28 mouse cellular contexts compared by ENCODE assay signal in the genomic region with DNA sequence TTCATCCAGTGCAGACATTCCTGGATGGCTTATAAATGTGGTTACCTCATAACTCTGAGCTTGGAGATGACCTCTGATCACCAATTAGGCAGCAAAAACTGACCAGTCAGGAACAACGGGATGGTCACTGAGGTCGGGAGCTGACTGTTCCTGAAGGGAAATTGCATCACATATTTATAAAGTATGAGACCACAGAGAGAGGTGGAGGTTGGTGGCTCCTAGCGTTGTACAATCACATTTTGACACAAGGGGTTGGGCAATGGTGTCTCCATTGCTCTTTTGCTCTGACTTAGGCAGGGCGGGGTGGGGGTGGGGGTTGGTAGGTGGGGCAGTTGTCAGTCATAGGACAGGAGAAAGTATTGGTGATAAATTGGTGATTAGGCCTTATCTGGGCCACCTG. TPM values are rescaled to one million over a fixed set of nuclear protein-coding genes. Genes with fewer than 3 reads are reported as not detected.
A peak's percentile ranks its signal among the peaks of the same experiment; 100 is the strongest.
DNase-seq lines count a peak whose midpoint lies in the region; ATAC-seq and TF ChIP-seq lines count a peak whose summit lies in the region.
"Had no signal": no experiment of that assay in that cellular context is flagged by ENCODE, and none has a peak within 500 bp of the region (broad histone marks: within the 10 kb centered on the region; RNA-seq: fewer than 3 reads in every experiment).

No protein-coding gene starts in this region.

- no peak overlapping the region for H3K9ac ChIP-seq in intestine, postnatal 0 days (ENCODE audit: low read depth, low read length)
- no peak overlapping the region for H3K9ac ChIP-seq in intestine, embryonic 16.5 days (ENCODE audit: low read depth, low read length)
- H3K9ac ChIP-seq: hindbrain, embryonic 14.5 days; liver, embryonic 13.5 days; neural tube, embryonic 15.5 days; stomach, embryonic 15.5 days had no signal

- no peaks in the 10 kb centered on the region for H3K27me3 ChIP-seq in intestine, postnatal 0 days (replicated peaks; ENCODE audit: control insufficient read depth, insufficient read depth, low read length)
- H3K27me3 ChIP-seq in intestine, embryonic 16.5 days (replicated peaks; ENCODE audit: control insufficient read depth, insufficient read depth, low read length), result no peaks in the 10 kb centered on the region
- no peaks in the 10 kb centered on the region for H3K27me3 ChIP-seq in spleen, adult 2 months (ENCODE audit: control insufficient read depth, insufficient read depth, low read length)
- H3K27me3 ChIP-seq in small intestine, adult 2 months (ENCODE audit: control insufficient read depth, insufficient read depth, low read length), result no peaks in the 10 kb centered on the region
- H3K27me3 ChIP-seq: liver, embryonic 13.5 days; neural tube, embryonic 15.5 days; stomach, embryonic 15.5 days had no signal

- peak; percentile 7; the same call in 1 of the 2 replicates for ATAC-seq in intestine, postnatal 0 days
- no peak for ATAC-seq in intestine, embryonic 16.5 days
- no peak for ATAC-seq in megakaryocyte-erythroid progenitor cell, adult 5-6 weeks (replicated peaks; ENCODE audit: low FRiP score, low TSS enrichment, poor library complexity, severe bottlenecking)
- ATAC-seq: forebrain, embryonic 14.5 days; inflammation-experienced regulatory T-cells, adult 6 months; Patski had no signal

- peak overlapping the region; percentile 14 for H3K4me2 ChIP-seq in intestine, postnatal 0 days (replicated peaks; ENCODE audit: low read depth)
- H3K4me2 ChIP-seq in intestine, embryonic 16.5 days (ENCODE audit: low read depth, low read length), result no peak overlapping the region
- H3K4me2 ChIP-seq: hindbrain, embryonic 14.5 days; liver, embryonic 13.5 days; neural tube, embryonic 15.5 days; stomach, embryonic 15.5 days had no signal

- no peak for DNase-seq in spleen, adult 2 months (ENCODE audit: low read depth in 1 of 2, low spot score in 2 of 2)
- DNase-seq in spleen, postnatal 14 days (ENCODE audit: low spot score in 2 of 2), result no peak
- no peak for DNase-seq in right cerebral cortex, adult 2 months (ENCODE audit: low spot score in 2 of 2)
- DNase-seq: adrenal gland, adult 2 months; cerebellum, adult 9-10 months; kidney, adult 9 months; kidney, postnatal 25 days; liver, embryonic 13.5 days; lung, postnatal 14 days; thymus, adult 18-20 months had no signal

- no peak overlapping the region for H3K27ac ChIP-seq in intestine, postnatal 0 days (ENCODE audit: low read depth, low read length)
- no peak overlapping the region for H3K27ac ChIP-seq in intestine, embryonic 16.5 days (ENCODE audit: low read length)
- H3K27ac ChIP-seq in spleen, adult 2 months (ENCODE audit: insufficient read depth, low read length), result 0 out of 2 replicates have a peak overlapping the region, but pooled peaks have one; percentile 87
- peak overlapping the region; percentile 75 for H3K27ac ChIP-seq in embryonic fibroblast, embryonic 13.5 days (ENCODE audit: insufficient read depth, low read length)
- peak overlapping the region; percentile 92 for H3K27ac ChIP-seq in small intestine, adult 2 months (ENCODE audit: insufficient read depth, low read depth, low read length)
- H3K27ac ChIP-seq: hindbrain, embryonic 14.5 days; layer of hippocampus, adult 2 months; liver, embryonic 13.5 days; midbrain, embryonic 10.5 days; neural tube, embryonic 15.5 days; stomach, embryonic 15.5 days had no signal

- no peak overlapping the region for H3K4me3 ChIP-seq in intestine, postnatal 0 days (ENCODE audit: low read depth, low read length)
- H3K4me3 ChIP-seq in intestine, embryonic 16.5 days (ENCODE audit: low read length), result no peak overlapping the region
- no peak overlapping the region for H3K4me3 ChIP-seq in spleen, adult 2 months (ENCODE audit: extremely low read depth, insufficient read depth, insufficient read length)
- no peak overlapping the region for H3K4me3 ChIP-seq in embryonic fibroblast, embryonic 13.5 days (ENCODE audit: insufficient read depth, low read length)
- H3K4me3 ChIP-seq in small intestine, adult 2 months (ENCODE audit: low read depth, low read length), result no peak overlapping the region
- H3K4me3 ChIP-seq: layer of hippocampus, adult 2 months; liver, embryonic 13.5 days; midbrain, embryonic 10.5 days; neural tube, embryonic 15.5 days; stomach, embryonic 15.5 days had no signal

- no peak for TF ChIP-seq CTCF in intestine, postnatal 0 days (IDR thresholded peaks at IDR 0.05; ENCODE audit: low read depth)
- no peak for TF ChIP-seq CTCF in spleen, adult 2 months (IDR thresholded peaks at IDR 0.05; ENCODE audit: extremely low read depth, insufficient read depth, insufficient read length, insufficient replicate concordance)
- no peak for TF ChIP-seq CTCF in embryonic fibroblast, embryonic 13.5 days (IDR thresholded peaks at IDR 0.05; ENCODE audit: borderline replicate concordance, insufficient read depth, low read length)
- no peak for TF ChIP-seq CTCF in small intestine, adult 2 months (IDR thresholded peaks at IDR 0.05; ENCODE audit: extremely low read depth, insufficient read length, insufficient replicate concordance, low read depth, low read length)

- no peaks in the 10 kb centered on the region for H3K4me1 ChIP-seq in intestine, postnatal 0 days (replicated peaks; ENCODE audit: control insufficient read depth, insufficient read depth, low read length)
- H3K4me1 ChIP-seq in intestine, embryonic 16.5 days (ENCODE audit: control insufficient read depth, insufficient read depth, low read length), result no peaks in the 10 kb centered on the region
- peaks cover 7% of the 10 kb centered on the region; the same call in 1 of the 2 replicates for H3K4me1 ChIP-seq in spleen, adult 2 months (ENCODE audit: control insufficient read depth, insufficient read depth, insufficient read length)
- H3K4me1 ChIP-seq in embryonic fibroblast, embryonic 13.5 days (ENCODE audit: control insufficient read depth, insufficient read depth, low read length), result peaks cover 11% of the 10 kb centered on the region
- peaks cover 18% of the 10 kb centered on the region; the same call in 1 of the 2 replicates for H3K4me1 ChIP-seq in small intestine, adult 2 months (ENCODE audit: control insufficient read depth, insufficient read depth, insufficient read length, low read length)
- H3K4me1 ChIP-seq: liver, embryonic 13.5 days; neural tube, embryonic 15.5 days; stomach, embryonic 15.5 days had no signal

- WGBS in intestine, postnatal 0 days, result 51% methylated on average over 4 of the region's 4 CpGs
- 70% methylated on average over 4 of the region's 4 CpGs for WGBS in intestine, embryonic 16.5 days
- 71% methylated on average over 4 of the region's 4 CpGs for WGBS in spleen, adult 2 months
- WGBS in small intestine, adult 2 months, result 49% methylated on average over 4 of the region's 4 CpGs

- TF ChIP-seq POLR2A in spleen, adult 2 months (IDR thresholded peaks at IDR 0.05; ENCODE audit: low read depth, low read length), result no peak
- no peak for TF ChIP-seq POLR2A in embryonic fibroblast, embryonic 13.5 days (IDR thresholded peaks at IDR 0.05; ENCODE audit: low read depth, low read length)
- TF ChIP-seq POLR2A in small intestine, adult 2 months (IDR thresholded peaks at IDR 0.05; ENCODE audit: low read depth, low read length), result no peak

- H3K36me3 ChIP-seq in intestine, postnatal 0 days (ENCODE audit: control insufficient read depth, insufficient read depth), result no peaks in the 10 kb centered on the region
- H3K36me3 ChIP-seq in intestine, embryonic 16.5 days (ENCODE audit: control insufficient read depth, insufficient read depth, low read length), result no peaks in the 10 kb centered on the region
- H3K36me3 ChIP-seq in spleen, adult 2 months (ENCODE audit: control insufficient read depth, insufficient read depth, low read length), result peaks cover 4% of the 10 kb centered on the region
- peaks cover 2% of the 10 kb centered on the region; the same call in 1 of the 2 replicates for H3K36me3 ChIP-seq in small intestine, adult 2 months (ENCODE audit: control insufficient read depth, insufficient read depth, low read length)
- H3K36me3 ChIP-seq: liver, embryonic 13.5 days; midbrain, embryonic 10.5 days; neural tube, embryonic 15.5 days; stomach, embryonic 15.5 days had no signal

- no peaks in the 10 kb centered on the region for H3K9me3 ChIP-seq in intestine, postnatal 0 days (ENCODE audit: control insufficient read depth)
- H3K9me3 ChIP-seq in intestine, embryonic 16.5 days (ENCODE audit: control insufficient read depth, low read length), result no peaks in the 10 kb centered on the region; the same call in 1 of the 2 replicates
- H3K9me3 ChIP-seq: G1E; liver, embryonic 13.5 days; midbrain, embryonic 10.5 days; neural tube, embryonic 15.5 days; stomach, embryonic 15.5 days had no signal

RNA-seq across cellular contexts. Expression of gene Slfn2, which starts 1.8 kb away (rescaled TPM):
- polyA plus RNA-seq in intestine, postnatal 0 days (2015; fragmentation: Nextera tagmentation; extraction: Ambion mirVana), result 21.0 and 21.5 TPM in 2 replicates
- 6.1 and 6.9 TPM in 2 replicates for polyA plus RNA-seq in intestine, embryonic 16.5 days (2015; fragmentation: Nextera tagmentation; extraction: Ambion mirVana)
- polyA plus RNA-seq in spleen, adult 2 months (2012; rRNA removed), result 28.7 and 31.8 TPM in 2 replicates
- 7.4 and 7.7 TPM in 2 replicates for polyA plus RNA-seq in embryonic fibroblast, embryonic 13.5 days (2011; ENCODE audit: insufficient read length, low read depth, missing spikeins)
- 3.4 and 4.2 TPM in 2 replicates for polyA plus RNA-seq in small intestine, adult 2 months (2012; rRNA removed)
- total RNA-seq in megakaryocyte-erythroid progenitor cell, adult 5-6 weeks (2014; fragmentation: Nextera tagmentation), result 0.66 and 3.7 TPM in 2 replicates
- 1.4 and 8.3 TPM in 2 replicates for total RNA-seq in megakaryocyte-erythroid progenitor cell, adult 5-6 weeks (2017)

RNA-seq across cellular contexts. Expression of gene Slfn8, which starts 42.5 kb away (rescaled TPM):
- polyA plus RNA-seq in intestine, postnatal 0 days (2015; fragmentation: Nextera tagmentation; extraction: Ambion mirVana), result 0.25 and 0.30 TPM in 2 replicates
- polyA plus RNA-seq in intestine, embryonic 16.5 days (2015; fragmentation: Nextera tagmentation; extraction: Ambion mirVana), result 0.53 and 0.59 TPM in 2 replicates
- polyA plus RNA-seq in spleen, adult 2 months (2012; rRNA removed), result 3.4 and 3.5 TPM in 2 replicates
- 2.2 and 4.2 TPM in 2 replicates for polyA plus RNA-seq in embryonic fibroblast, embryonic 13.5 days (2011; ENCODE audit: insufficient read length, low read depth, missing spikeins)
- 0.11 and 0.28 TPM in 2 replicates for polyA plus RNA-seq in small intestine, adult 2 months (2012; rRNA removed)
- 7.4 and 9.3 TPM in 2 replicates for total RNA-seq in megakaryocyte-erythroid progenitor cell, adult 5-6 weeks (2014; fragmentation: Nextera tagmentation)
- 6.5 and 11.6 TPM in 2 replicates for total RNA-seq in megakaryocyte-erythroid progenitor cell, adult 5-6 weeks (2017)
- polyA plus RNA-seq: G1E had no signal

RNA-seq across cellular contexts. Expression of gene Slfn1, which starts 53.5 kb away (rescaled TPM):
- 0.51 and 0.53 TPM in 2 replicates for polyA plus RNA-seq in intestine, postnatal 0 days (2015; fragmentation: Nextera tagmentation; extraction: Ambion mirVana)
- polyA plus RNA-seq in intestine, embryonic 16.5 days (2015; fragmentation: Nextera tagmentation; extraction: Ambion mirVana), result 0.58 and 0.70 TPM in 2 replicates
- polyA plus RNA-seq in spleen, adult 2 months (2012; rRNA removed), result 11.2 and 12.1 TPM in 2 replicates
- polyA plus RNA-seq in embryonic fibroblast, embryonic 13.5 days (2011; ENCODE audit: insufficient read length, low read depth, missing spikeins), result not detected in 2 replicates
- polyA plus RNA-seq in small intestine, adult 2 months (2012; rRNA removed), result 0.18 and 0.81 TPM in 2 replicates
- 0.64 TPM in 1 of 2 replicates, not detected in the other for total RNA-seq in megakaryocyte-erythroid progenitor cell, adult 5-6 weeks (2014; fragmentation: Nextera tagmentation)
- 0.23 and 2.5 TPM in 2 replicates for total RNA-seq in megakaryocyte-erythroid progenitor cell, adult 5-6 weeks (2017)
- total RNA-seq: gastrocnemius, adult 8-10 months; layer of hippocampus, adult 2 months; layer of hippocampus, postnatal 25 days; midbrain, postnatal 0 days had no signal
- polyA plus RNA-seq: forebrain, embryonic 14.5 days; G1E; limb, embryonic 11.5 days; midbrain, embryonic 10.5 days; neural tube, embryonic 15.5 days; Patski had no signal

Comparison
In these comparisons a context has a peak if more than half of its experiments do, and no peak if none do; other contexts are left out.
1. H3K27ac ChIP-seq: peak in spleen, adult 2 months (single experiment), embryonic fibroblast, embryonic 13.5 days (single experiment) and small intestine, adult 2 months (single experiment); none in intestine, postnatal 0 days (single experiment) and intestine, embryonic 16.5 days (single experiment).